Mouse (Mus musculus): ENCODE measurements around the gene Suclg2. TPM values are rescaled to one million over a fixed set of nuclear protein-coding genes. Genes with fewer than 3 reads are reported as not detected.

Gene Suclg2
- polyA plus RNA-seq, 1 experiment from 2014 or later: 38.1 TPM

DNA sequence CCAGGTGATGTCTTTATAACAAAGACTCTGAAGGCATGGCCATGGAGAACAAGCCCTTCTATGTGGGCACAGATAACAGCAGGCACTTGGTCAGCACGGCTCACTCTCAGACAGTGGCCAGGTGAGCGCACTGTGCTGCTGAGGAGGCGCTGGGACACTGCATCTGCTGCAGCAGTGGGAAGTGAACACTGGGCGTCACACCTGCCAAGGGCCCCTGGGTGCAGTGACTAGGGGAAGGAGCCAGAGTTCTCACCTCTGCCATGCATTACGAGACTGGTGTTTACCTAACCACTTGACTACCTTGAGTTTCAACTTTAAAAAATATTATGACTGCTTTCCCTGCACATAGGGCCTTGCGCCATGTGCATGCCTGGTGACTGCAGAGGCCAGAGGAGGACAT, 238.8 kb downstream of the Suclg2 start:
- ATAC-seq (ENCODE audit: low FRiP score) (no peak), DNase-seq (ENCODE audit: low spot score) (no peak)
- no peaks in the 10 kb centered on the region for H3K4me1 ChIP-seq (replicated peaks; ENCODE audit: control insufficient read depth, insufficient read depth, low read length)
- no peak overlapping the region for H3K9ac ChIP-seq (ENCODE audit: low read depth, low read length)
- no peaks in the 10 kb centered on the region for H3K27me3 ChIP-seq (ENCODE audit: control insufficient read depth, insufficient read depth, low read length)
- WGBS: 96% methylated on average over 6 of the region's 6 CpGs
- no peak overlapping the region for H3K4me2 ChIP-seq (replicated peaks; ENCODE audit: low read depth, low read length)
- no peak overlapping the region for H3K27ac ChIP-seq (ENCODE audit: low read depth, low read length)
- H3K4me3 ChIP-seq (ENCODE audit: low read depth, low read length): no peak overlapping the region
- H3K36me3 ChIP-seq (ENCODE audit: control insufficient read depth, insufficient read depth, low read length): no peaks in the 10 kb centered on the region
- no peaks in the 10 kb centered on the region for H3K9me3 ChIP-seq (ENCODE audit: control insufficient read depth, low read length)

DNA sequence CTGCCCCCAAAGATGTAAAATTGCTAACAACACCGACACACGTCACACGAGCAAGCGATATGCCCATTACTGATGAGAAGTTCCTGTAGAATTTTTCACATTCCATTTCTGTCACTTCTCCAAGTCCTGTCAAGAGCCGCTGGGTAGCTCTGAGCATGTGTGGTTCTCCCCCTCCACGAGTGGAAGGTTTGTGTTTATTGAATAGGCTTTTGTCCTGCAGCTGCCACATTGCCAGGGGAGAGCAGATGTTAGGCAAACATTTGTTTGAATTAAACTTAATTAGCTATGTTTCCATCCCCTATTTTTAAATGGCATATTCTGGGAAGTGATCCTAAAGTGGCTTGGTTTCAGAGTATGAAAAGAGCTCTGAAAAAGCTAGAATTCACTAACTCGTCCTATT, 249.1 kb downstream of the Suclg2 start:
- Histone ChIP-seq H3K4me2 (replicated peaks; ENCODE audit: low read depth, low read length) (no peak overlapping the region), H3K27me3 (ENCODE audit: control insufficient read depth, insufficient read depth, low read length) (no peaks in the 10 kb centered on the region), H3K36me3 (ENCODE audit: control insufficient read depth, insufficient read depth, low read length) (no peaks in the 10 kb centered on the region), H3K4me3 (ENCODE audit: low read depth, low read length) (no peak overlapping the region), H3K9ac (ENCODE audit: low read depth, low read length) (no peak overlapping the region), H3K4me1 (replicated peaks; ENCODE audit: control insufficient read depth, insufficient read depth, low read length) (no peaks in the 10 kb centered on the region), H3K27ac (ENCODE audit: low read depth, low read length) (no peak overlapping the region), H3K9me3 (ENCODE audit: control insufficient read depth, low read length) (no peaks in the 10 kb centered on the region)
- DNase-seq (ENCODE audit: low spot score) (no peak), ATAC-seq (ENCODE audit: low FRiP score) (no peak)
- 56% methylated on average over 7 of the region's 7 CpGs for WGBS

GRCm38 (mm10) chr6:95465322-95465721, 253.3 kb downstream of the Suclg2 start:
- H3K36me3 ChIP-seq (ENCODE audit: control insufficient read depth, insufficient read depth, low read length): no peaks in the 10 kb centered on the region
- H3K9ac ChIP-seq (ENCODE audit: low read depth, low read length): no peak overlapping the region
- 85% methylated on average over 4 of the region's 4 CpGs for WGBS
- H3K27ac ChIP-seq (ENCODE audit: low read depth, low read length): no peak overlapping the region
- no peaks in the 10 kb centered on the region for H3K27me3 ChIP-seq (ENCODE audit: control insufficient read depth, insufficient read depth, low read length)
- H3K9me3 ChIP-seq (ENCODE audit: control insufficient read depth, low read length): no peaks in the 10 kb centered on the region
- H3K4me2 ChIP-seq (replicated peaks; ENCODE audit: low read depth, low read length): no peak overlapping the region
- H3K4me3 ChIP-seq (ENCODE audit: low read depth, low read length): no peak overlapping the region
- DNase-seq (ENCODE audit: low spot score) (no peak), ATAC-seq (ENCODE audit: low FRiP score) (no peak)
- H3K4me1 ChIP-seq (replicated peaks; ENCODE audit: control insufficient read depth, insufficient read depth, low read length): no peaks in the 10 kb centered on the region

DNA sequence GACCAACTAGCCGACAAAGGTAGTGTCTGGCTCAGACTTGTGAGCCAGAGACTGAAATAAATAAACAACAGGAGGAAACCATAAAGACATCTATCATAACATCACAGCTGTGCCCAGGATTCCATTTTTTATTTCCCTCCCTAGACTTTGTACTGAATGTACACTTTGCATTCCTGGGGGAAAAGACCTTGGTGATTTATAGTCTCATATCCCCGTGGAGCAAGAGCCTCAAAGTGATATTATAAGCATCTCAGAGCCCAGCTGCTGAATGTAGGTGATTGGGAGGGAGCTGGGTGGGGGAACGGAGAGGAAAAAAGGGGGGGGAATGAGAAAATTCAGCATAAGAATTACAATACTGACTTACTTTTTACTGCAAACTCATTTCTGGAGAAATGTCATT, 259.2 kb downstream of the Suclg2 start:
- Histone ChIP-seq H3K36me3 (ENCODE audit: control insufficient read depth, insufficient read depth, low read length) (no peaks in the 10 kb centered on the region), H3K4me2 (replicated peaks; ENCODE audit: low read depth, low read length) (no peak overlapping the region)
- DNase-seq (ENCODE audit: low spot score): no peak

GRCm38 (mm10) chr6:95446151-95446550, 272.4 kb downstream of the Suclg2 start:
- no peak overlapping the region for H3K9ac ChIP-seq (ENCODE audit: low read depth, low read length)
- H3K27ac ChIP-seq (ENCODE audit: low read depth, low read length): no peak overlapping the region
- ATAC-seq (ENCODE audit: low FRiP score) (no peak), DNase-seq (ENCODE audit: low spot score) (no peak)
- H3K4me1 ChIP-seq (replicated peaks; ENCODE audit: control insufficient read depth, insufficient read depth, low read length): no peaks in the 10 kb centered on the region
- no peaks in the 10 kb centered on the region for H3K36me3 ChIP-seq (ENCODE audit: control insufficient read depth, insufficient read depth, low read length)
- no peaks in the 10 kb centered on the region for H3K27me3 ChIP-seq (ENCODE audit: control insufficient read depth, insufficient read depth, low read length)
- no peak overlapping the region for H3K4me2 ChIP-seq (replicated peaks; ENCODE audit: low read depth, low read length)
- 82% methylated on average over 2 of the region's 2 CpGs for WGBS
- no peak overlapping the region for H3K4me3 ChIP-seq (ENCODE audit: low read depth, low read length)
- no peaks in the 10 kb centered on the region for H3K9me3 ChIP-seq (ENCODE audit: control insufficient read depth, low read length)

More for the DNA sequence above, 259.2 kb downstream of the Suclg2 start:
- Histone ChIP-seq H3K9ac (ENCODE audit: low read depth, low read length) (no peak overlapping the region), H3K4me1 (replicated peaks; ENCODE audit: control insufficient read depth, insufficient read depth, low read length) (no peaks in the 10 kb centered on the region), H3K27ac (ENCODE audit: low read depth, low read length) (no peak overlapping the region), H3K27me3 (ENCODE audit: control insufficient read depth, insufficient read depth, low read length) (no peaks in the 10 kb centered on the region), H3K4me3 (ENCODE audit: low read depth, low read length) (no peak overlapping the region), H3K9me3 (ENCODE audit: control insufficient read depth, low read length) (no peaks in the 10 kb centered on the region)
- WGBS: 76% methylated on average over 3 of the region's 3 CpGs
- no peak for ATAC-seq (ENCODE audit: low FRiP score)

GRCm38 (mm10) chr6:95445036-95445435, 273.6 kb downstream of the Suclg2 start:
- WGBS: 91% methylated on average over 4 of the region's 4 CpGs
- Histone ChIP-seq H3K36me3 (ENCODE audit: control insufficient read depth, insufficient read depth, low read length) (no peaks in the 10 kb centered on the region), H3K4me2 (replicated peaks; ENCODE audit: low read depth, low read length) (no peak overlapping the region)

More at GRCm38 (mm10) chr6:95445036-95445435, 273.6 kb downstream of the Suclg2 start:
- Histone ChIP-seq H3K27me3 (ENCODE audit: control insufficient read depth, insufficient read depth, low read length) (no peaks in the 10 kb centered on the region), H3K27ac (ENCODE audit: low read depth, low read length) (no peak overlapping the region), H3K4me3 (ENCODE audit: low read depth, low read length) (no peak overlapping the region), H3K9me3 (ENCODE audit: control insufficient read depth, low read length) (no peaks in the 10 kb centered on the region), H3K4me1 (replicated peaks; ENCODE audit: control insufficient read depth, insufficient read depth, low read length) (no peaks in the 10 kb centered on the region), H3K9ac (ENCODE audit: low read depth, low read length) (no peak overlapping the region)
- DNase-seq (ENCODE audit: low spot score) (no peak), ATAC-seq (ENCODE audit: low FRiP score) (no peak)

All from hindbrain, embryonic 11.5 days (tissue).